Mouse (Mus musculus): Measurements from ENCODE around the gene Col12a1.

GRCm38 (mm10) chr9:79553297-79553696 lies 165.3 kb downstream of the Col12a1 start:
- no peak for TF ChIP-seq TAL1 (IDR thresholded peaks at IDR 0.05; ENCODE audit: low read length)
- TF ChIP-seq GATA1 (IDR thresholded peaks at IDR 0.05; ENCODE audit: low read length), result no peak
